Mouse (Mus musculus): ENCODE measurements at regions not wholly inside any gene's neighbourhood (a gene's known extent, or its start where the extent isn't known, plus 50 kb on each side); places are given as distances from the start of the nearest gene placed in this dataset.

- no peak overlapping the region for H3K9ac ChIP-seq (ENCODE audit: low read length)
- no peak for ATAC-seq (ENCODE audit: insufficient number of reproducible peaks, insufficient read depth, low FRiP score, low read depth)
- no peaks in the 10 kb centered on the region for H3K9me3 ChIP-seq (ENCODE audit: control insufficient read depth, low read length)
- H3K27me3 ChIP-seq (ENCODE audit: control insufficient read depth, insufficient read depth, low read length) = no peaks in the 10 kb centered on the region
- peaks cover 0 to 4% of the 10 kb centered on the region in 2 experiments; a peak in 1 of 4 replicates for H3K4me1 ChIP-seq (ENCODE audit: control insufficient read depth in 2 of 2, insufficient read depth in 2 of 2, low read length in 2 of 2)
- no peaks in the 10 kb centered on the region for H3K36me3 ChIP-seq (ENCODE audit: control insufficient read depth, insufficient read depth, low read length)
- no peak overlapping the region for H3K27ac ChIP-seq (replicated peaks in 1 of 2; ENCODE audit: control insufficient read depth in 1 of 2, insufficient read depth in 1 of 2, low read depth in 2 of 2, low read length in 2 of 2)
- 75% methylated on average over 7 of the region's 7 CpGs for WGBS
- H3K4me2 ChIP-seq (ENCODE audit: low read length) = no peak overlapping the region
- no peak overlapping the region for H3K4me3 ChIP-seq (ENCODE audit: control insufficient read depth in 1 of 2, insufficient read depth in 1 of 2, low read depth in 1 of 2, low read length in 2 of 2)
Observed at GRCm38 (mm10) chr16:76618295-76618694, 244.7 kb upstream of the Nrip1 start.

GRCm38 (mm10) chr16:76611061-76611460, 237.4 kb upstream of the Nrip1 start:
- ATAC-seq (ENCODE audit: insufficient number of reproducible peaks, insufficient read depth, low FRiP score, low read depth) = no peak
- Histone ChIP-seq H3K4me2 (ENCODE audit: low read length) (no peak overlapping the region), H3K27ac (replicated peaks in 1 of 2; ENCODE audit: control insufficient read depth in 1 of 2, insufficient read depth in 1 of 2, low read depth in 2 of 2, low read length in 2 of 2) (no peak overlapping the region), H3K9me3 (ENCODE audit: control insufficient read depth, low read length) (no peaks in the 10 kb centered on the region), H3K36me3 (ENCODE audit: control insufficient read depth, insufficient read depth, low read length) (no peaks in the 10 kb centered on the region), H3K9ac (ENCODE audit: low read length) (no peak overlapping the region), H3K4me3 (ENCODE audit: control insufficient read depth in 1 of 2, insufficient read depth in 1 of 2, low read depth in 1 of 2, low read length in 2 of 2) (no peak overlapping the region), H3K4me1 (ENCODE audit: control insufficient read depth in 2 of 2, insufficient read depth in 2 of 2, low read length in 2 of 2) (no peaks in the 10 kb centered on the region), H3K27me3 (ENCODE audit: control insufficient read depth, insufficient read depth, low read length) (no peaks in the 10 kb centered on the region)

- Histone ChIP-seq H3K27me3 (ENCODE audit: control insufficient read depth, insufficient read depth, low read length) (no peaks in the 10 kb centered on the region), H3K9me3 (ENCODE audit: control insufficient read depth, low read length) (no peaks in the 10 kb centered on the region), H3K4me1 (ENCODE audit: control insufficient read depth in 2 of 2, insufficient read depth in 2 of 2, low read length in 2 of 2) (no peaks in the 10 kb centered on the region), H3K4me2 (ENCODE audit: low read length) (no peak overlapping the region), H3K4me3 (ENCODE audit: control insufficient read depth in 1 of 2, insufficient read depth in 1 of 2, low read depth in 1 of 2, low read length in 2 of 2) (no peak overlapping the region), H3K9ac (ENCODE audit: low read length) (no peak overlapping the region), H3K27ac (replicated peaks in 1 of 2; ENCODE audit: control insufficient read depth in 1 of 2, insufficient read depth in 1 of 2, low read depth in 2 of 2, low read length in 2 of 2) (no peak overlapping the region), H3K36me3 (ENCODE audit: control insufficient read depth, insufficient read depth, low read length) (no peaks in the 10 kb centered on the region)
- WGBS = 65% methylated on average over 3 of the region's 3 CpGs
- no peak for ATAC-seq (ENCODE audit: insufficient number of reproducible peaks, insufficient read depth, low FRiP score, low read depth)
Observed at GRCm38 (mm10) chr16:76604914-76605313, 231.3 kb upstream of the Nrip1 start.

GRCm38 (mm10) chr16:76603846-76604258, 230.2 kb upstream of the Nrip1 start:
- Histone ChIP-seq H3K9ac (ENCODE audit: low read length) (no peak overlapping the region), H3K36me3 (ENCODE audit: control insufficient read depth, insufficient read depth, low read length) (no peaks in the 10 kb centered on the region), H3K27me3 (ENCODE audit: control insufficient read depth, insufficient read depth, low read length) (no peaks in the 10 kb centered on the region), H3K9me3 (ENCODE audit: control insufficient read depth, low read length) (no peaks in the 10 kb centered on the region), H3K4me2 (ENCODE audit: low read length) (no peak overlapping the region), H3K27ac (replicated peaks in 1 of 2; ENCODE audit: control insufficient read depth in 1 of 2, insufficient read depth in 1 of 2, low read depth in 2 of 2, low read length in 2 of 2) (no peak overlapping the region), H3K4me3 (ENCODE audit: control insufficient read depth in 1 of 2, insufficient read depth in 1 of 2, low read depth in 1 of 2, low read length in 2 of 2) (no peak overlapping the region), H3K4me1 (ENCODE audit: control insufficient read depth in 2 of 2, insufficient read depth in 2 of 2, low read length in 2 of 2) (no peaks in the 10 kb centered on the region)
- WGBS = 57% methylated on average over 6 of the region's 6 CpGs
- no peak for ATAC-seq (ENCODE audit: insufficient number of reproducible peaks, insufficient read depth, low FRiP score, low read depth)

GRCm38 (mm10) chr16:76603431-76603830, 229.8 kb upstream of the Nrip1 start:
- ATAC-seq (ENCODE audit: insufficient number of reproducible peaks, insufficient read depth, low FRiP score, low read depth) = no peak
- no peaks in the 10 kb centered on the region for H3K36me3 ChIP-seq (ENCODE audit: control insufficient read depth, insufficient read depth, low read length)
- H3K27me3 ChIP-seq (ENCODE audit: control insufficient read depth, insufficient read depth, low read length) = no peaks in the 10 kb centered on the region
- no peak overlapping the region for H3K27ac ChIP-seq (replicated peaks in 1 of 2; ENCODE audit: control insufficient read depth in 1 of 2, insufficient read depth in 1 of 2, low read depth in 2 of 2, low read length in 2 of 2)
- WGBS = 76% methylated on average over 1 of the region's 1 CpGs
- H3K4me2 ChIP-seq (ENCODE audit: low read length) = no peak overlapping the region
- no peaks in the 10 kb centered on the region for H3K4me1 ChIP-seq (ENCODE audit: control insufficient read depth in 2 of 2, insufficient read depth in 2 of 2, low read length in 2 of 2)
- H3K9ac ChIP-seq (ENCODE audit: low read length) = no peak overlapping the region
- no peaks in the 10 kb centered on the region for H3K9me3 ChIP-seq (ENCODE audit: control insufficient read depth, low read length)
- no peak overlapping the region for H3K4me3 ChIP-seq (ENCODE audit: control insufficient read depth in 1 of 2, insufficient read depth in 1 of 2, low read depth in 1 of 2, low read length in 2 of 2)

GRCm38 (mm10) chr16:76600131-76600530, 226.5 kb upstream of the Nrip1 start:
- no peak for ATAC-seq (ENCODE audit: insufficient number of reproducible peaks, insufficient read depth, low FRiP score, low read depth)
- Histone ChIP-seq H3K27me3 (ENCODE audit: control insufficient read depth, insufficient read depth, low read length) (no peaks in the 10 kb centered on the region), H3K4me2 (ENCODE audit: low read length) (no peak overlapping the region)

GRCm38 (mm10) chr16:76591956-76592768, 218.5 kb upstream of the Nrip1 start:
- no peak overlapping the region for H3K27ac ChIP-seq (replicated peaks in 1 of 2; ENCODE audit: control insufficient read depth in 1 of 2, insufficient read depth in 1 of 2, low read depth in 2 of 2, low read length in 2 of 2)
- no peak for ATAC-seq (ENCODE audit: insufficient number of reproducible peaks, insufficient read depth, low FRiP score, low read depth)
- no peak overlapping the region for H3K4me2 ChIP-seq (ENCODE audit: low read length)
- no peak overlapping the region for H3K9ac ChIP-seq (ENCODE audit: low read length)
- H3K4me3 ChIP-seq (ENCODE audit: control insufficient read depth in 1 of 2, insufficient read depth in 1 of 2, low read depth in 1 of 2, low read length in 2 of 2) = no peak overlapping the region
- no peaks in the 10 kb centered on the region for H3K9me3 ChIP-seq (ENCODE audit: control insufficient read depth, low read length)
- no peaks in the 10 kb centered on the region for H3K27me3 ChIP-seq (ENCODE audit: control insufficient read depth, insufficient read depth, low read length)
- no peaks in the 10 kb centered on the region for H3K36me3 ChIP-seq (ENCODE audit: control insufficient read depth, insufficient read depth, low read length)
- H3K4me1 ChIP-seq (ENCODE audit: control insufficient read depth in 2 of 2, insufficient read depth in 2 of 2, low read length in 2 of 2) = no peaks in the 10 kb centered on the region
- WGBS = 77% methylated on average over 4 of the region's 4 CpGs

More at GRCm38 (mm10) chr16:76600131-76600530, 226.5 kb upstream of the Nrip1 start:
- Histone ChIP-seq H3K4me1 (ENCODE audit: control insufficient read depth in 2 of 2, insufficient read depth in 2 of 2, low read length in 2 of 2) (no peaks in the 10 kb centered on the region), H3K4me3 (ENCODE audit: control insufficient read depth in 1 of 2, insufficient read depth in 1 of 2, low read depth in 1 of 2, low read length in 2 of 2) (no peak overlapping the region), H3K9ac (ENCODE audit: low read length) (no peak overlapping the region), H3K9me3 (ENCODE audit: control insufficient read depth, low read length) (no peaks in the 10 kb centered on the region), H3K36me3 (ENCODE audit: control insufficient read depth, insufficient read depth, low read length) (no peaks in the 10 kb centered on the region), H3K27ac (replicated peaks in 1 of 2; ENCODE audit: control insufficient read depth in 1 of 2, insufficient read depth in 1 of 2, low read depth in 2 of 2, low read length in 2 of 2) (no peak overlapping the region)
- WGBS = 71% methylated on average over 10 of the region's 10 CpGs

- Histone ChIP-seq H3K9me3 (ENCODE audit: control insufficient read depth, low read length) (no peaks in the 10 kb centered on the region), H3K9ac (ENCODE audit: low read length) (no peak overlapping the region), H3K27me3 (ENCODE audit: control insufficient read depth, insufficient read depth, low read length) (no peaks in the 10 kb centered on the region), H3K4me1 (ENCODE audit: control insufficient read depth in 2 of 2, insufficient read depth in 2 of 2, low read length in 2 of 2) (no peaks in the 10 kb centered on the region), H3K4me2 (ENCODE audit: low read length) (no peak overlapping the region), H3K4me3 (ENCODE audit: control insufficient read depth in 1 of 2, insufficient read depth in 1 of 2, low read depth in 1 of 2, low read length in 2 of 2) (no peak overlapping the region), H3K27ac (replicated peaks in 1 of 2; ENCODE audit: control insufficient read depth in 1 of 2, insufficient read depth in 1 of 2, low read depth in 2 of 2, low read length in 2 of 2) (no peak overlapping the region), H3K36me3 (ENCODE audit: control insufficient read depth, insufficient read depth, low read length) (no peaks in the 10 kb centered on the region)
- no peak for ATAC-seq (ENCODE audit: insufficient number of reproducible peaks, insufficient read depth, low FRiP score, low read depth)
- WGBS = 64% methylated on average over 2 of the region's 2 CpGs
Observed at GRCm38 (mm10) chr16:76589791-76590190, 216.2 kb upstream of the Nrip1 start.

Data from heart, embryonic 14.5 days (tissue).